Mouse (Mus musculus) cerebellum, adult 18-20 months (tissue): ENCODE data around the gene Pard3b.

ENCODE experiments used
- DNase-seq, 2 experiments: peaks; one replicate each; pipeline ENCODE4 v3.0.0; 2021

Pard3b gene

DNA sequence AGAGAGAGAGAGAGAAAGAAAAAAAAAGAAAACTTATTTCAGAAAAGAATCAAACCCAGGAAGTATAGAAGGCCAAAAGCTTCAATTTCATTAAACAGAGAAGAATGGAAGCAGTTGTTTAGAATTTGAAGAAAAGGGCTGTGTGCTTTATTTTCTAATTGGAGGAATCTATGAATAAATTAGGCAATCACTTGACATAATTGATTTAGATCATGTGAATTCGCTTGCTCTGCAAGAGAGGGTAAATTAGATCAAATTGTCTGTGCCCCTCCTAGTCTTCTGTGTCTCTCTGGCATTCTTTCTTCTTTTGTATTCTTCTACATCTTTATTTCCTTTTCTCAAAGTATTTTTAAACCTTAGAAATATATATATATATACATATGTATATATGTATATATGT lies 616.3 kb downstream of the Pard3b start:
- DNase-seq = no peak

DNA sequence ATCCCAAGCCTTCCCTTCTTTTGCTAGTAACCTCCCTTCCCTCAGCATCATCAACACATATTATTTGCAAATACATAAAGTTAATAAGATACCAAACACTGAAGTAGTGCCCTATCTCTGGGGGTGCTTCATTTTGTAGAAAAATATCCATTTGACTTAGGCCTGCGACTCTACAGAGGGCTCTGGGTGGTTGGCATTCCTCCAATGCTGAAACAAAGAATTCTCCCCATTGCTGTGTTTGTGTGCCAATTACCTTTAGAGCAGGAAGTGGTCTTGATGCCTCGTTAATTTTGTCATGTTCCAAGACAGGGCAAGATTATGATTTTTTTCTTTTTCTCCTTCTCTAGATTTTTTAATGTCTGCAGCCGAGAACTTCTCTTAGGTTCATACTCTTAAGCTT lies 637.8 kb downstream of the Pard3b start:
- no peak for DNase-seq

DNA sequence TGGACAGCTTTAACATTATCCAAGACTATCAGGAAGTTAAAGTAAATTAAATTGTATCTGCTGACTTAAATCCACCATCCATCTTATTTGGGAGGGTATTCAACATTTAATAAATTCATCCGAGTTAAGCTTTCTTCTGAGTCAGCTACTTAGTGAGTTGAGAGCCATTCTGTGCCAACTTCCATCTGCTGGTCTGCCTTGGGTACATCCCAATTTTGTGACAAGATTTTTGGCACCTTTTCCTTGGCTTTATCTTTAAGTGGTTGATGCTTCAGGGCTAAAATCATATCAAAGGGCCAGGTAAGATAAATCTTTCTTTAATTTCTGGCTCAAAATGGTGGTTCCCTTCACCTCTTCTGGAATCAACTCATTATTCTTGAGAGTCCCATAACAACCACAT lies 640.0 kb downstream of the Pard3b start:
- no peak for DNase-seq

DNA sequence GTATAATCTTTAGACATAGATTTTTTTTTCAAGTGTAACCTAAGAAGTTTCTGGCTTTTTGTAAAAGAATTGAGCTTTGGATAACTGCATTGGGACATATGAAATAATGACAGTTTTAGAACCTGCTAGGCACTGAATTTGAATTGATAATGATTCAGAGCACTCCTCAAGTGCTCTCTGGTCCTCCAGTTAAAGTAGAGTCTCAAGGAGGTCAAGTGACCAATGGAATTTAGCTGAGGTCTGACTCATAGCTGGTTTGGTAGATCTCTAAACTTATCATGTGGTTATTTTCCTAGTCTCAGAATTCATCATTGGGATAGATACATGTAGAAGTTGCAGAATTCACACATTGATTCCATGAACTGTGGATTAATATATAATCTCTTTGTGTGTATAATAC lies 642.0 kb downstream of the Pard3b start:
- DNase-seq = no peak

DNA sequence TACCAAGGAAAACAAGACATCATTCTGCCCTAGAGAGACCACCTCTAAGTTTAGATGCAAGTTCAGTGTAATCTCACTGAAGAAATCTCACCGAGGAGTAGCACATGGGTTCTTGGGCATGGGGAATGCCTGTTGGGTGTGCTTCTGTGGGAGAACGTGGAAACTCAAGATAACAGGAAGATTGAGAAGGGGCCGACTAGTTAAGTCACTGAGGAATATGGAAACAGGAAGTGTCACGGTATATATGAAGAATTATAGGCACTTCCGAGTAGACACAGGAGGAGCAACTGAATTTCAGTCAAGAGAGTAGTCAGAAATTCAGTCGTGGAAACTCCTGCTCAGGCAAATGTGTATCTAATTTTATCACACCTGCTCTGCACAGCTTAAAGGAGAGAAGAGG lies 644.2 kb downstream of the Pard3b start:
- no peak for DNase-seq

DNA sequence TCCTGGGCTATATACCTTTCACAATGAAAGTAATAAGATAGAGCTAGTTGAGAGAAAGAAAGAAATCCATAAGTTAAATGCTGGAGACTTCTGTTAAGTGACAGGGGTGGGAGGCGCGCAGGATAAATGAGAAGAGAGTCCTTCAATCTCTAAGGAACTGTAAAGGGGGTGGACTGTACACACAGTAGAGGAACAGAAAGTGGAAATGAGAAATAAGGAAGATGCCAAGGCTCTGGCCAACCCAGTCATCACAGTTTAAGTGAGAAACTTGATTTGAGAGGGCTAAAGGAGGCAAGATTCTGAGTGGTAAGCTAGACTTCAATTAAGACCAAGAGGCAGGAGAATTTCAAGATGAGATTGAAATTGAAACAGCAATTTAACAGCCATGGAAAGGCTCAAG lies 645.0 kb downstream of the Pard3b start:
- no peak for DNase-seq

DNA sequence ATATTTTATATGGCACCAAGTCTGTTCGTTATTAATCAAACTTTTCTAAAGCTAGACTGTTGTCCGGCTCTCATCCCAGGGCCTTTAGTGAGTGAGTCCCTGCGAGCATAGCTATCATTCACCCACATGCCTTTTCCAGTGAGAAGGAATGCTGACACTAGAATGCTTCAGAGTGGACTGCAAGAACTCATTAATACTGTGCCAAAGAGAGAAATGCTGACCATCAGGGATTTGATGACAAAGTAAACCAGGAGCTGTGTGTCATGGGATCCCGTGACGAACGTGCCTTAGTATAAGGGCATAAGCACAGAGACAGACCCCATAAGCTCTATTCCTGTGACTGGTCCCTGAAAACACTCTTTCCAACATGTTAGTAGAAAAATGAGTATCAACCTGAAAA lies 670.8 kb downstream of the Pard3b start:
- DNase-seq = no peak

DNA sequence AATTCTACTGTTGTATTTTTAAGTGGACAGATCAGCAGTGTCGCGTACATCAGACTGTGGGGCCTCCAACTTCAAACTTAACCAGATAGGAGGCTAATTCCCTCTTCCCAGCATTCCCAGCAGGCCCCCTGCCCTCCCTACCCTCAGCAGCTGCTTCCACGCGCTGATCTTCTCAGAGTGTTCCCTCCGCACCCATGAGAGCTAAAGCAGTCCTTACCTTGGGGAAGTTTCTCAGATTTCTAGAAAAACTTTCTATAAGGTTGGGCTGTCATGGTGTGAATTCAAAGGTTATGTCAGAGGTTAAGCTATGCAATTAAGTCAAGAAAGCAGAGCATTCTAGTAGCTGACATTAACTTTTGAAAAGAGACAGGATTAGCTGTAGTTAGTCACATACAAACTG lies 686.6 kb downstream of the Pard3b start:
- DNase-seq = no peak

DNA sequence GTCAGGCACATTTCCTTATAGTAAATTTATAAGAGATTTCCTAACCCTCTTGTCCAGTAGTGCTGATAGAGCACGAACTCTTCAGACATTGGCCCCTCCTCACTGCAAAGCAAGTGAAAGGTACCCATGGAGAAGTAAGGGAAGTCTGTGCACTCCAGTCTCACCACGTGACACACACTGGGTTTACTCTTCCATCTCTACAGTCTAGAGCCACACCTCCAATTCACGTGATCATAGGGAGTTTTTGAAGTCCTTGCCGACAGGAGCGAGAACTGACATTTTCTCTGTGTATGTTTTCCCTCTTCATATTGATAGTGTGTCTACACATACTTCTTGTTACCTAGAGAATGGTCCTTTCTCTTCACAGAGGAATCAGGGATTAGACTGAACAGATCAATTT lies 689.1 kb downstream of the Pard3b start:
- no peak for DNase-seq

DNA sequence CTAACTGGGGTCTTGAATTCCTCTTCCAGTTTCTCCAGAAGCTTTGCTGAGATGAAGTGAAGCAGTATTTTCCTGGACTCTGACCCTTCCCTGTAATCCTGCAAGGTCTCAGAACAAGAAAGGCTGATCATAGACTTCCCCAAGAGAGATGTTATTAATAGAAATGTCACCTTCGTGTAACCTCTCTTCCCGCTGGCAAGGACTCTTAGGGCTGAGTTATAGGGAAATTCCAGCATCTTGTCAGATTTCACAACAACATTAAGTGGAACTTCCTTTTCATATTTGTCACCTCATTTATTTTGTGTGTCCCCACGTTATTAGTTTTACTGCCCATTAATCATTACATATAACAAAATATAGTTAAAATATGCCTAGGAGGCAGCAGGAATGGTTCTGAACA lies 690.2 kb downstream of the Pard3b start:
- DNase-seq = no peak

DNA sequence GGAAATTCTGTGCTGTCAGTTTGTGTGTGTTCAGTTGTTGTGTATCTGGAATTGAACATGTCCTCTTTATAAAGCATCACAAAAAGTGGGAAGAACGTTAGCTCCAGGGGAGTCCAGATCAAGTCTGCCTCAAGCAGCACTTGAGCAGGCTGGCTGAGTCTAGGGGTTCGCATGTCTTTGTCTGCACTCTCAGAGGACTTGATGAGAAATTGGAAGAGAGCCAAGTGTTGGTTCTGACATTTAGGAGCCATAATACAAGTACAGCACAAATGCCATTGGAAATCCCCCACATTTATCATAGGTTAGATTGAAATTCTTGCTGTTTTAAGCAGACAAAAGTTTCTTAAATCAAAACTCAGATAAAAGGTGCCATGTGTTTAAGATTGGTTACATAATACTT lies 694.4 kb downstream of the Pard3b start:
- DNase-seq = no peak

DNA sequence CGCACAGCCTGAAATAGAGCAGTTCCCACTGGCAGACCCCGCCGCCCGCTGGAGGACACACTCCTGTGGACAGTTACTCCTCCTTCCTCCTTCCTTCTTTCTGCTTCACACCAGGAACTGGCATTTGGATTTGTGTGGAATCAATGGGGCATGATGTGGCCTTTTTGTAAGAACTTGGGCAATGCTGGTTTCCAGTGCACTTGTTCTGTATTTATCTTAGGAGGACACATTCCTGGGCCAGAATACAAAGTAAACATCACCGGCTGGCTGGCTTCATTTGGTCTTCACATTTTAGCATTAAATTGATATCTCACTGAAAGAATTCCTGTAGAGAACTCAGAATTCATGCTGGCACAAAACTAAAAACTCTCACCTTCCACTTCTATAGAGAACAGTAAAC lies 695.6 kb downstream of the Pard3b start:
- no peak for DNase-seq

DNA sequence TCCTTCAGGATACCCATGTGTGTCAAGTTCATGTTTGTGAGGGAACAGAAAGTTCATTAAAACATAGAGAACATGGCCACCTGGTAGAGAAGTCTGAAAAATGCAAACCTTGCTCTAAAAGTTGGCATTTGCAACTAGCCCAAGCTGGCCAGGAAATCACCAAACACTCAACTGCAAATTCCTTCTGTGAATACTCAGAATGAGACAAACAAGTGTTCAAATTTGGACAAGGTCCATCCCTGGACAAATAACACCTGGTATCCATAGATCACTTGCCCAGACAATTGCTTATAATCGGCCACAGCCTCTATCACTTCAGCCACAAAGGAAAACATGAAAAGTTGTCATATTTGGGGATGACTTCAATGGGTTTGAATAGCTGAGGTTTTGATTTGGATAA lies 701.6 kb downstream of the Pard3b start:
- DNase-seq = no peak

DNA sequence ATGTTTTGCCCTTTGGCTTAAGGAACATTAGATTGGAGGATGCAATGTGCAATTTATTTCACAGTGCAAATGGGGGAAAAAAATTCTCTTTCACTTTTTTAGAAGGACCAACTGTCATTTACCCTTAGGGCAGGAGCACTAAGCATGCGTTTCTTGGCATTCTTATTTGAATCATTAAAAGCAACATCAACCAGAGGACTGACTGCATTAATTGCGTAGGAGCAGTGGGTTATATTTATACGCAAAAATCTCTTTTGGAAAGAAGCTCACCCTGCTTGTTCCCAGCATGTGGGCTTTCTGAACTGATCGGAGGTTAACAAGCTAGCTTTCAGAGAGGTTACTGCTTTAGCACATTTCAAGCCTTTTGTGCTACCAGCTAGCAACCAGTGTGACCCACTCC lies 705.7 kb downstream of the Pard3b start:
- no peak for DNase-seq

DNA sequence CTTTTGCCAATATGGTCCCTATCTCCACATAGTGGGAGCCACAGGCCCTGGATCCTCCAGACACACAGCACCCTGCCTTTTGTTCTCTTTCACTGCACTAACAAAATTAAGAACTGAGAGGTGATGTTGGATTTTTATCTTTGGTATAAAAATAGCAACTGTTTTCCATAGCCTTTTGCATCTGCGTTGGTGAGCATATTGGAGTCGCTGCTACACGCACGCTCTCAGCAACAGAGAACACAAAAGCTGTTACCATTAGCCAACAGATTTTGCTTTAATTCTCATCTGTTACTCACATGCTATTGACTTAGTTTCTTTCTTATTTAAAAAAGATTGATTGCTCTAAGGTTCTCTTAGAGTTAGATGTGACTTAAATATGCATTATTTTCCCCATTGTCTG lies 709.7 kb downstream of the Pard3b start:
- no peak for DNase-seq

DNA sequence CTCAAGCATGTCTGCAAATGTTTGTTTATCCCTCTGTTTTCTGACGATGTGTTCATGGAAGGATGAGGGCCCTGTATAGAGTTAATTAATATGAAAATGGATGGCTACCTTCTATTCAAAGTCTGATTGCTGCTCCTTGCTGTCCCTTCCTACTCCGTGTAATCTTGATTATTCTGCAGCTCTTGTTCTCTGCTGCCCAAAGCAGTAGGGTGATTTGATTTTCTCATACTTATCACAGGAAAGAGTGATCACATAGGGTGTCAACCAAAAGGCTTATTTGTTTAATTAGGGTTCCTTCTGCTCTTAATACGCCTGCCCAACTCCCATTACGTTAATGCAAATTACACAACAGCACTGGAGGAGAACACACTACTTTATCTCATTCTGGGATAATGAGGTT lies 716.9 kb downstream of the Pard3b start:
- no peak for DNase-seq

DNA sequence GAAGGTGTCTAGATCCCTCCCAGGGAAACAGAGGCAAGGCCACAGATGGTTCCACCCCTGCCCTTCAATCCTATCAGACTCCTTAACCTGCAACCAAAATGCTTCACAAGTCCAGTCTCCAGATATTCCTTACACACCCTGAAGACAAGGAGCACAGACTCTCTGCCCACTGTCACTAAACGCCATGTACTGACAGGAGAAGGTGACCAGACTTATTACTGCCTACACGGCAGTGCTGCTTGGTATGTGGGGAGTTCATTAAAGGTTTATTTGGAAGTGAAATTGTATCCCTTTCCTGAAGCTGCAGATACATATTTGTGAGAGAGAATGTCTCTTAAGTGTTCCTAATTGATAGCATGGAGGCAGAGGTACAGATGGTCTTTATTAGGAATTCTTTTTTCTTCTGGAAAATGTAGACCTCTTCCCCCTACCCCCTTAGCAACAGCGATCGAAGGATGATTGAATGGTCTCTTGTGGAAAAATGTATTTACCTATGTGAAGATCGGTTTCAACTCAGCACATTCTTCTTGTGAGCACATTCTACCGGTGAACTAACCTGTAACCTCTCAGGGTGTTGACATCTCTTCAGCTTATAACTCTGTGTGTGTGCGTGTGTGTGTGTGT lies 735.9 kb downstream of the Pard3b start:
- DNase-seq = no peak

DNA sequence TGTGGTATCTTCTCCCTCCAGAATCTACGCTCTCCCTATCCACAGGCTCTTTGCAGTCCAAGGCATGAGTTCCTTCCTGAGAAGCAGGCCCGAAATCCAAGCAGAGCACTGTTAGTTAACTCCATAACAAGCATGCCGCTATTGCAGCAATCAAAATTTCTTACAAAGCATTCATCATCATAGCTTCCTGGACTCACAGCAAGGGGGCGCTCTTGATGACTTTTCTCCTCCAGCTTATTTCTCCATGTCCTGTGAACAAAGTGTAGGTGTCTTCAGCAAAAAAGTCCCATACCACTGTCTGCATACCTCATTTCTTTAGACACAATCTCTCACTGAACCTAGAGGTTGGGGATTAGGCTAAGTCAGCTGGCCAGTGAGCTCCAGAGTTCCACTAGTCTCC lies 739.7 kb downstream of the Pard3b start:
- DNase-seq = no peak

DNA sequence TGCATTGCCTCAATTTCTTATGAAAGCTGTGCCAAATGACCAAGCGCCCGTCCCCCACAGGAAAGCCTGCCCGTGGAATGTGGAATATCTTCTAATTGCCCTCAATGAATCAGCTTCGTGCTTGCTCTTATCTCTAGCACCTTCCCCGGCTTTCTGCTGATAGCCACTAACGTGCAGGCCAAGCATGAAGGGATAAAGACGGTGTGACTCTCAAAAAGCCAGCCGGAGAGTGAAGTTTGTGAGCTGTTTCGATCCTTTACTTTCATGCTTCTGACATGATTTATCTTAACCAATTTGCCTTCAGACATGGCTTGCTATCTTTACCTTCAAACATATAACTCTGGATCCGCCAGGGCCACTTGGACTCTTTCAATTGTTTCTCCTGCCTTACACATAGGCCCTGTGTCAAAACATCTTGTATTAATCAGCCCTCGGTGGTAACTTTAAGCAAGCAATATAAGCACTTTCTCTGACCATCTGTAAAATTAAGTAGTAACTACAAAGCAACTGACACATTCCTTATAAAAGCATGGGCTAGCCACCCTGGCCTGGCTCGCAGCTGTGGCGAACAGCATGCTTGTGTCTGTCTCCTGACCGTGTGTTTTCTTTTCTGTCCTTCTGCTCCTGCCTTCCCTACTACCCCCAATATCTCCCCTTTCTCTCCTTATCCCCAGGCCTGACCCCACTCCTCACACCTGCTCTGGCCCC lies 744.3 kb downstream of the Pard3b start:
- no peak for DNase-seq

DNA sequence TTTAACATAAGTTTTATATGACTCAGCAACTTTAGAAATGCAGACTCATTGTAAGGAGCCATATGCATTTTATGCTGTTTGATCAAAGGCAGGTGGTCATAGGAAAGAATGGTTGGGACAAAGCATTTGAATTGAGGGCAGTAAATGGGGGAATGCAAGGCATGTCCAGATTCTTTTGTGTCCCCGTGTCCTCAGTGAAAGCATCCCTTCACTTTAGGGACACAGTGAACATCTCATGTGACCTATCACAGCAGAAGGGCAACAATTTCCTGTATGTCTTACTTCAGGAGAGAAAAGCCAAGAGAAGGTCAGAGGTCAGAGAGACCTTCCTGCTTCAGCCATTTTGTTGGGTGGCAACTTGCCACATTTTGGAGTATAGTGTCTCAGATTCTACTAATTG lies 745.6 kb downstream of the Pard3b start:
- DNase-seq = no peak

DNA sequence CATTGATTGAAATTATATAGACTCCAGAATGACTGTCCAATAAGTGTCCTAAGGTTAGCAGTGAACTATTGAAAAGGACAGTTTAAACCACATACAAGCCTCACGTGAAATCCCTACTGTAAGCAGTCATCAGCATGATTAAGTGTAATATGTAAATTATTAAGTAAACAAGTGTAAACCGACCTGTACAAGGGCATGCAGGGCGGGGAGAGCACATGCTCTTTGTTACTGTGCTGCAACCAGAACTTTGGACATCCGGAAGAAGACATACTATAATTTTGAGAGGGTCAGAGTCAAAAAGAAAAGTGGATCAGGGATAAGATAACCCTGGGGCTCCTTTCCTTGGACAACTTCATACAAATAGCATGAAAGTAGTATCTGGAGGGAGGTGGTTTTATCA lies 749.4 kb downstream of the Pard3b start:
- DNase-seq = no peak

DNA sequence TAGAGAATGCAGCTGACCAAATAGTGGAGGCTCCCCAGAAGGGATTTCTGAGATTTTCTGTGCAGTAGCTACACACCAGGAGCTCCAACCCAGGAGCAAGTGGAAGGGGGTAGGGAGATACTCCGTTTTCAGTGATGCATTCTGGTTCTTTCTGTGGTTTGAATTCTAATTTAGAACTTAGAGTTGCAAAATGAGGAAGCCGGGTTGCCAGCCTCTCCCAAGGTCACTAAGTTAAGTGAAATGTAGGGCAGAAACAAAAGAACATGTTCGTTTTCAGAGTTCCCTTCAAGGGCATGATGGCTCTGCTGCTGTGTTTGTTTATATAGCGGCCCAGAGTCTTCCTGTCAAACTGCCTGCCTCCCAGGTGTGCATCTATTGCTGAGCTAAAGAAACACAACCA lies 754.2 kb downstream of the Pard3b start:
- DNase-seq = no peak

DNA sequence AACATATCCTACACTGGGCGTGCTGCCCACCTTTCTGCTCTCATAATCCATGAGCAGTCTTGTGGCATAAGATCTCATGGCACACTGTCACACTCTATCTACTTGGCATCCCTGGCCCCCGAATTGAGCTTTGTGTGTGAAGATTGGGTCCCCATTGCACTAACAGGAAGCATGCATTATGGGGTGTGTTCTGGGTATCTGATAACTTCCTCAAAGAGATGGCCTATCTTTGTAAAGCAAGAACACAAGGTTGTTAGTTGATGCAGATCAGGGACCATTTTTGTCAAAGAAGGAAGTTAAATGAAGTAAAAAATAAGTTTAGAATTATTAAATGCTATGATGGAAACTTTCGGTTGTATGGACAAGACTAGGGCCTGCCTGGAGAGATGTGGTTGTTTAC lies 755.9 kb downstream of the Pard3b start:
- no peak for DNase-seq

DNA sequence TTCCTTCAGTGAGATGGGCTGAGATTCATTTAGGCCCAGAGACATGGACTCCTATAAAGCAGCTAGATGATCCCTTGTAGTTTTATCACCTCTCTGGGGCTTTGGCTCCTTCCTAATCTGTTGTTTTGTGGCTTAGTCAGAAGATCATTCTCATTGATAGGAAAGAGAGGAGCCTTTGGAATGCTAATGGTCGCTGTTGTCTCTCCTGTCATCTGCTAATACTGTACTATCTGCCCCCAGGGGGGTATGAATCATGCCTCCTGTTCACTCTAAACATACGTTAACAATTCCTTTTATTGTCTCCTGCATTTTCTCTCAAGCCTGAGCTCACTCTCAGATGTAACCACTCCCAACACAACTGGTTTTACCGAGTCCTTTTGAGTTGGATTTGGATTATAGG lies 759.6 kb downstream of the Pard3b start:
- no peak for DNase-seq

DNA sequence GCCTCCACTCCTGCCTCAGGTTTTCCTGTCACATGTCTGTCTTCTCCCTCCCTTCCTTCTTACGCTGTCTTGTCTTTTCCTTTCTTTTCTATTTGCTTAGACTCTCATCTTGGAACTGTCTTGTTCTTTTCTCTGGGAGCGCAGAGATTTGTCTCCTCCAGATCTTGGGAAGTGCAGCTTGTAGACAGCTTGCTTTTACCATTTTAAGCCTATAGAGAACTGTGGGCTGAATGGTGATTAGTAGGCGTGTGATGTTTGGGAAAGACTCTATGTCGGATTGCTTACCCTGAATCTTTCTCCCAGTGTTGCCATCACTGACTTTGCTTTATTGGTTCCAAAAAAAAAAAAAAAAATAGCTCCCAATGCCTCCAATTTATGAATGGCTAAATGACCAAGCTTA lies 760.1 kb downstream of the Pard3b start:
- DNase-seq = no peak
